Mouse (Mus musculus) small intestine, adult 2 months (tissue): ENCODE data around the gene Sytl1. TPM values are rescaled to one million over a fixed set of nuclear protein-coding genes. Genes with fewer than 3 reads are reported as not detected.

ENCODE experiments used
- H3K27ac ChIP-seq: fragments of 200-500 bp; 2 replicates; pipeline ENCODE4 v1.5.1; 2012; ENCODE audit warnings: low read depth, low read length, control low read depth, inconsistent platforms; ENCODE audit not compliant: insufficient read depth
- H3K27me3 ChIP-seq: fragments of 200-500 bp; 2 replicates; pipeline ENCODE4 v1.6.1; 2012; ENCODE audit warnings: mild to moderate bottlenecking, moderate library complexity, low read length, inconsistent platforms; ENCODE audit not compliant: control insufficient read depth, insufficient read depth
- H3K36me3 ChIP-seq: fragments of 200-500 bp; 2 replicates; pipeline ENCODE4 v1.6.1; 2012; ENCODE audit warnings: mild to moderate bottlenecking, low read length, control low read depth, inconsistent platforms; ENCODE audit not compliant: control insufficient read depth, insufficient read depth
- H3K4me1 ChIP-seq: fragments of 200-500 bp; 2 replicates; pipeline ENCODE4 v1.6.1; 2012; ENCODE audit warnings: low read length, inconsistent platforms, mixed read lengths; ENCODE audit not compliant: control insufficient read depth, insufficient read depth, insufficient read length
- H3K4me3 ChIP-seq: fragments of 200-500 bp; 2 replicates; pipeline ENCODE4 v1.5.1; 2012; ENCODE audit warnings: low read depth, mild to moderate bottlenecking, control low read depth, inconsistent platforms, low read length, moderate library complexity
- CTCF ChIP-seq: fragments of 200-500 bp; IDR thresholded peaks from 2 replicates; pipeline ENCODE4 v1.5.1; 2012; ENCODE audit warnings: low read depth, mild to moderate bottlenecking, control low read depth, inconsistent platforms, low read length, moderate library complexity, mixed read lengths; ENCODE audit not compliant: insufficient replicate concordance, insufficient read length; ENCODE audit errors: extremely low read depth
- POLR2A ChIP-seq: fragments of 200-500 bp; IDR thresholded peaks from 2 replicates; pipeline ENCODE4 v1.6.1; 2012; ENCODE audit warnings: low read depth, mild to moderate bottlenecking, control low read depth, inconsistent platforms, low read length, moderate library complexity
- WGBS: fragments of 180-500 bp; shearing (Covaris S2); methylation state at CpG from one replicate; pipeline ENCODE4 v1.1.7; 2018; 5-methylcytosine and 5-hydroxymethylcytosine counted together
- polyA plus RNA-seq: library from polyadenylated mRNA; depleted of rRNA; stranded (reverse); fragments of >200 nt; gene quantifications from 2 replicates; pipeline ENCODE4 v1.2.3, GENCODE M21; 2012

Sytl1 gene
- polyA plus RNA-seq, 1 experiment, result 10.9 TPM

GRCm38 (mm10) chr4:133278482-133278881 is 15.6 kb upstream of the Sytl1 start:
- 85% methylated on average over 3 of the region's 3 CpGs for WGBS

GRCm38 (mm10) chr4:133278067-133278466 is 15.2 kb upstream of the Sytl1 start:
- Histone ChIP-seq H3K27me3 (no peaks in the 10 kb centered on the region), H3K4me1 (peaks cover 10% of the 10 kb centered on the region; the same call in 1 of the 2 replicates), H3K27ac (peak overlapping the region; percentile 70), H3K4me3 (peak overlapping the region; percentile 68), H3K36me3 (0 out of 2 replicates have a peak, but pooled peaks cover 2% of the 10 kb centered on the region)
- 25% methylated on average over 6 of the region's 6 CpGs for WGBS
- TF ChIP-seq CTCF (no peak), POLR2A (no peak)

More at GRCm38 (mm10) chr4:133278482-133278881, 15.6 kb upstream of the Sytl1 start:
- Histone ChIP-seq H3K4me1 (peaks cover 10% of the 10 kb centered on the region; the same call in 1 of the 2 replicates), H3K36me3 (0 out of 2 replicates have a peak, but pooled peaks cover 2% of the 10 kb centered on the region), H3K27me3 (no peaks in the 10 kb centered on the region), H3K4me3 (no peak overlapping the region), H3K27ac (0 out of 2 replicates have a peak overlapping the region, but pooled peaks have one; percentile 70)
- no peak for TF ChIP-seq CTCF
- no peak for TF ChIP-seq POLR2A

- peak within 1 kb of the TSS; percentile 68 for H3K4me3 ChIP-seq
- peaks cover 10% of the 10 kb centered on the region; the same call in 1 of the 2 replicates for H3K4me1 ChIP-seq
- H3K27ac ChIP-seq, result peak within 1 kb of the TSS; percentile 70
- WGBS, result under 1% methylated on average over 73 of the region's 73 CpGs
- H3K27me3 ChIP-seq, result no peaks in the 10 kb centered on the region
- TF ChIP-seq CTCF (no peak), POLR2A (peak; percentile 64)
- 0 out of 2 replicates have a peak, but pooled peaks cover 2% of the 10 kb centered on the region for H3K36me3 ChIP-seq
Observed at GRCm38 (mm10) chr4:133277104-133278026, 14.5 kb upstream of the Sytl1 start, which contains the start of gene Tmem222. Gene Tmem222 (minus strand): TSS chr4:133277792.

- no peaks in the 10 kb centered on the region for H3K27me3 ChIP-seq
- H3K27ac ChIP-seq, result no peak overlapping the region
- peaks cover 6% of the 10 kb centered on the region; the same call in 1 of the 2 replicates for H3K4me1 ChIP-seq
- no peak overlapping the region for H3K4me3 ChIP-seq
- peaks cover 42% of the 10 kb centered on the region for H3K36me3 ChIP-seq
- TF ChIP-seq CTCF (no peak), POLR2A (no peak)
- WGBS, result 89% methylated on average over 9 of the region's 9 CpGs
Observed at GRCm38 (mm10) chr4:133270929-133271328, 8.0 kb upstream of the Sytl1 start.

- Histone ChIP-seq H3K27ac (no peak overlapping the region), H3K36me3 (peaks cover 50% of the 10 kb centered on the region), H3K4me3 (no peak overlapping the region), H3K27me3 (no peaks in the 10 kb centered on the region), H3K4me1 (no peaks in the 10 kb centered on the region)
- WGBS, result 79% methylated on average over 3 of the region's 3 CpGs
- TF ChIP-seq POLR2A (no peak), CTCF (no peak)
Observed at GRCm38 (mm10) chr4:133269596-133269995, 6.7 kb upstream of the Sytl1 start.

GRCm38 (mm10) chr4:133268931-133269330 is 6.0 kb upstream of the Sytl1 start:
- Histone ChIP-seq H3K4me1 (no peaks in the 10 kb centered on the region), H3K27me3 (no peaks in the 10 kb centered on the region), H3K36me3 (peaks cover 51% of the 10 kb centered on the region), H3K27ac (no peak overlapping the region), H3K4me3 (no peak overlapping the region)
- 87% methylated on average over 3 of the region's 3 CpGs for WGBS
- TF ChIP-seq CTCF (no peak), POLR2A (no peak)
